Mouse (Mus musculus) heart, postnatal 10 days (tissue): ENCODE measurements around the gene Hfm1. TPM values are rescaled to one million over a fixed set of nuclear protein-coding genes. Genes with fewer than 3 reads are reported as not detected.

Source experiments
- microRNA-seq, 2 experiments: library from miRNA; unstranded; fragments of <30 nt; microRNA quantifications; one replicate each; pipeline ENCODE4 v1.2.0; 2022
- total RNA-seq, 2 experiments: library from RNA; stranded (reverse); gene quantifications; 2 replicates each; pipeline ENCODE4 v1.2.3; 2021

Gene Hfm1
- total RNA-seq, 2 experiments from 2014 or later: not detected

Small RNA genes within 50 kb of the gene (microRNA-seq; reads per million reads assigned to microRNA genes)
- gene Gm27527: 0 reads per million in 2 experiments

Other genes starting within 250 kb of the Hfm1 start
- gene Zfp644, start 229.0 kb downstream of the Hfm1 start, total RNA-seq: 10 to 100 TPM; 93.5 to 98.2 TPM
- 1 to 10 TPM; 3.1 to 4.6 TPM for gene Cdc7, start 38.0 kb upstream of the Hfm1 start, total RNA-seq